Mouse (Mus musculus) embryonic stem cell, embryonic (primary cell): ENCODE measurements at regions not wholly inside any gene's neighbourhood (a gene's known extent, or its start where the extent isn't known, plus 50 kb on each side); places are given as distances from the start of the nearest gene placed in this dataset.

Source experiments
- CTCF ChIA-PET, 4 experiments: fragments of 300-600 bp in 2 of 4; fragments of 350-600 bp in 2 of 4; sonication (Branson Sonifier 250); formaldehyde crosslinking; loops; one replicate each; lab custom pipeline; 2022; ENCODE audit warnings: inconsistent platforms in 2 of 4; lab: Charles Lee
- POLR2A ChIA-PET, 4 experiments: fragments of 300-600 bp in 2 of 4; fragments of 350-600 bp in 2 of 4; sonication (Branson Sonifier 250); formaldehyde crosslinking; loops; one replicate each; lab custom pipeline; 2022; ENCODE audit warnings: antibody characterized with exemption in 4 of 4, inconsistent platforms in 1 of 4; lab: Charles Lee

GRCm38 (mm10) chr9:103813791-103814190 is 52.2 kb upstream of the Tmem108 start:
- ChIA-PET POLR2A (no interaction called here), CTCF (no interaction called here)

- CTCF ChIA-PET: no interaction called here
- POLR2A ChIA-PET: no interaction called here
These were observed 57.4 kb upstream of the Tmem108 start for GRCm38 (mm10) chr9:103818998-103819397.

GRCm38 (mm10) chr9:103821632-103822031 is 60.0 kb upstream of the Tmem108 start:
- ChIA-PET POLR2A (no interaction called here), CTCF (no interaction called here)

- ChIA-PET POLR2A (no interaction called here), CTCF (no interaction called here)
These were observed 61.9 kb upstream of the Tmem108 start for GRCm38 (mm10) chr9:103823491-103823890.

GRCm38 (mm10) chr9:103841199-103841598 is 79.6 kb upstream of the Tmem108 start:
- POLR2A ChIA-PET: no interaction called here
- CTCF ChIA-PET: no interaction called here

GRCm38 (mm10) chr9:103843836-103844235 is 82.2 kb upstream of the Tmem108 start:
- ChIA-PET CTCF (no interaction called here), POLR2A (no interaction called here)

GRCm38 (mm10) chr9:103845916-103846457 is 84.3 kb upstream of the Tmem108 start:
- POLR2A ChIA-PET: no interaction called here

GRCm38 (mm10) chr9:103847931-103848330 is 86.3 kb upstream of the Tmem108 start:
- POLR2A ChIA-PET: no interaction called here
- CTCF ChIA-PET: interaction anchor here in 1 of 4 experiments (0.6 kb wide), 1 partner anchor 52 kb away, joined by 7 read pairs; no protein-coding TSS in a partner anchor

More at GRCm38 (mm10) chr9:103845916-103846457, 84.3 kb upstream of the Tmem108 start:
- CTCF ChIA-PET: no interaction called here

GRCm38 (mm10) chr9:103849079-103849478 is 87.4 kb upstream of the Tmem108 start:
- ChIA-PET POLR2A (no interaction called here), CTCF (no interaction called here)

- ChIA-PET POLR2A (no interaction called here), CTCF (interaction anchor here in 1 of 4 experiments (1.0 kb wide), 1 partner anchor 383 kb away, joined by 3 read pairs; no protein-coding TSS in a partner anchor)
These were observed 91.1 kb upstream of the Tmem108 start for GRCm38 (mm10) chr9:103852691-103853090.

- POLR2A ChIA-PET: no interaction called here
These were observed 99.2 kb upstream of the Tmem108 start for GRCm38 (mm10) chr9:103860658-103861377.

GRCm38 (mm10) chr9:103862493-103862892 is 100.9 kb upstream of the Tmem108 start:
- ChIA-PET CTCF (no interaction called here), POLR2A (no interaction called here)

More at GRCm38 (mm10) chr9:103860658-103861377, 99.2 kb upstream of the Tmem108 start:
- CTCF ChIA-PET: no interaction called here

- POLR2A ChIA-PET: interaction anchor here in 1 of 4 experiments (0.8 kb wide), 1 partner anchor 358 kb away, joined by 3 read pairs; no protein-coding TSS in a partner anchor
- CTCF ChIA-PET: interaction anchor here in 1 of 4 experiments (0.9 kb wide), 1 partner anchor 323 kb away, joined by 3 read pairs; no protein-coding TSS in a partner anchor
These were observed 106.0 kb upstream of the Tmem108 start for GRCm38 (mm10) chr9:103867433-103868209.

- CTCF ChIA-PET: interaction anchor here in 1 of 4 experiments (0.7 kb wide), 1 partner anchor 305 kb away, joined by 3 read pairs; no protein-coding TSS in a partner anchor
- POLR2A ChIA-PET: no interaction called here
These were observed 107.6 kb upstream of the Tmem108 start for GRCm38 (mm10) chr9:103869276-103869675.

GRCm38 (mm10) chr9:103872119-103872518 is 110.5 kb upstream of the Tmem108 start:
- POLR2A ChIA-PET: no interaction called here
- CTCF ChIA-PET: no interaction called here

- POLR2A ChIA-PET: interaction anchor here in 2 of 4 experiments (0.5 to 0.7 kb wide), 2 partner anchors 12 to 276 kb away, joined by 3 to 5 read pairs; no protein-coding TSS in a partner anchor
- CTCF ChIA-PET: no interaction called here
These were observed 112.2 kb upstream of the Tmem108 start for GRCm38 (mm10) chr9:103873876-103874275.

- POLR2A ChIA-PET: interaction anchor here in 1 of 4 experiments (0.5 kb wide), 1 partner anchor 505 kb away, joined by 4 read pairs; no protein-coding TSS in a partner anchor
- CTCF ChIA-PET: no interaction called here
These were observed 116.2 kb upstream of the Tmem108 start for GRCm38 (mm10) chr9:103877851-103878250.

GRCm38 (mm10) chr9:103892827-103893226 is 109.5 kb upstream of the Nphp3 start:
- POLR2A ChIA-PET: no interaction called here

GRCm38 (mm10) chr9:103894376-103894775 is 108.0 kb upstream of the Nphp3 start:
- ChIA-PET POLR2A (no interaction called here), CTCF (no interaction called here)

More at GRCm38 (mm10) chr9:103892827-103893226, 109.5 kb upstream of the Nphp3 start:
- CTCF ChIA-PET: no interaction called here
